In genomic region chr16:25017046-25017445, GRCm38 (mm10) we compare ENCODE assay signal across 17 mouse cellular contexts.
DNase-seq lines count a peak whose midpoint lies in the region; ATAC-seq and TF ChIP-seq lines count a peak whose summit lies in the region.
"Had no signal": no experiment of that assay in that cellular context is flagged by ENCODE, and none has a peak within 500 bp of the region (broad histone marks: within the 10 kb centered on the region; RNA-seq: fewer than 3 reads in every experiment).

No protein-coding gene starts in this region.

- TF ChIP-seq POLR2A in thymus, adult 2 months (IDR thresholded peaks at IDR 0.05; ENCODE audit: control insufficient read depth, extremely low read depth, insufficient read depth, low read length, poor library complexity): no peak

- peak overlapping the region; percentile 43; the same call in 1 of the 2 replicates for H3K27ac ChIP-seq in layer of hippocampus, adult 2 months
- peak overlapping the region; percentile 70; the same call in 1 of the 2 replicates for H3K27ac ChIP-seq in forebrain, embryonic 14.5 days (ENCODE audit: low read depth, low read length)
- H3K27ac ChIP-seq in neural tube, embryonic 15.5 days (replicated peaks): peak overlapping the region; percentile 39; the same call in 1 of the 2 replicates
- H3K27ac ChIP-seq in thymus, adult 2 months (ENCODE audit: control insufficient read depth, insufficient read depth, low read length): no peak overlapping the region
- H3K27ac ChIP-seq: neural tube, embryonic 12.5 days had no signal

- H3K9me3 ChIP-seq in forebrain, embryonic 14.5 days (replicated peaks; ENCODE audit: control insufficient read depth, low read length): no peaks in the 10 kb centered on the region
- no peaks in the 10 kb centered on the region for H3K9me3 ChIP-seq in neural tube, embryonic 15.5 days (replicated peaks)
- H3K9me3 ChIP-seq: embryonic facial prominence, embryonic 13.5 days; neural tube, embryonic 12.5 days had no signal

- H3K36me3 ChIP-seq in forebrain, embryonic 14.5 days (ENCODE audit: control insufficient read depth, insufficient read depth, low read length): no peaks in the 10 kb centered on the region
- H3K36me3 ChIP-seq in neural tube, embryonic 15.5 days: no peaks in the 10 kb centered on the region
- H3K36me3 ChIP-seq in thymus, adult 2 months (ENCODE audit: control insufficient read depth, insufficient read depth, low read length): no peaks in the 10 kb centered on the region
- H3K36me3 ChIP-seq: embryonic facial prominence, embryonic 13.5 days; neural tube, embryonic 12.5 days had no signal

- H3K4me1 ChIP-seq in forebrain, embryonic 14.5 days (ENCODE audit: control insufficient read depth, insufficient read depth, low read length): peaks cover 17% of the 10 kb centered on the region
- H3K4me1 ChIP-seq in neural tube, embryonic 15.5 days: peaks cover 9% of the 10 kb centered on the region; the same call in 1 of the 2 replicates
- no peaks in the 10 kb centered on the region for H3K4me1 ChIP-seq in thymus, adult 2 months (replicated peaks; ENCODE audit: control insufficient read depth, insufficient read depth, low read length)

- DNase-seq in cerebellum, postnatal 10 days: peak; percentile 13 to 25
- DNase-seq in cerebellum, postnatal 14 days: no peak
- no peak for DNase-seq in layer of hippocampus, adult 2 months (ENCODE audit: low spot score in 2 of 2)
- no peak for DNase-seq in layer of hippocampus, adult 9-10 months (ENCODE audit: low spot score)
- no peak for DNase-seq in forebrain, embryonic 14.5 days (ENCODE audit: low spot score)
- DNase-seq in thymus, adult 2 months: no peak
- no peak for DNase-seq in thymus, postnatal 4 days
- DNase-seq: adrenal gland, adult 8-10 months; gastrocnemius, postnatal 36 days; liver; lung, postnatal 36 days; spleen, adult 18-20 months; thymus, postnatal 36 days had no signal

- H3K9ac ChIP-seq in forebrain, embryonic 14.5 days (ENCODE audit: low read length): no peak overlapping the region
- no peak overlapping the region for H3K9ac ChIP-seq in neural tube, embryonic 15.5 days (replicated peaks)
- H3K9ac ChIP-seq: embryonic facial prominence, embryonic 13.5 days; lung, embryonic 14.5 days; neural tube, embryonic 12.5 days had no signal

- H3K27me3 ChIP-seq in forebrain, embryonic 14.5 days (replicated peaks; ENCODE audit: control insufficient read depth, insufficient read depth, low read length): no peaks in the 10 kb centered on the region
- H3K27me3 ChIP-seq in neural tube, embryonic 15.5 days (replicated peaks): no peaks in the 10 kb centered on the region
- no peaks in the 10 kb centered on the region for H3K27me3 ChIP-seq in thymus, adult 2 months (ENCODE audit: control insufficient read depth, insufficient read depth, low read length)
- H3K27me3 ChIP-seq: embryonic facial prominence, embryonic 13.5 days; neural tube, embryonic 12.5 days had no signal

- TF ChIP-seq CTCF in layer of hippocampus, adult 2 months (conservative IDR thresholded peaks at IDR 0.05): no peak
- TF ChIP-seq CTCF in thymus, adult 2 months (IDR thresholded peaks at IDR 0.05; ENCODE audit: borderline replicate concordance, control insufficient read depth, extremely low read depth, insufficient read depth, low read length, poor library complexity): no peak

- ATAC-seq in forebrain, embryonic 14.5 days: no peak; the same call in 1 of the 2 replicates
- ATAC-seq in neural tube, embryonic 15.5 days (ENCODE audit: low FRiP score): no peak

- no peak overlapping the region for H3K4me2 ChIP-seq in forebrain, embryonic 14.5 days (ENCODE audit: low read length)
- H3K4me2 ChIP-seq in neural tube, embryonic 15.5 days: no peak overlapping the region
- H3K4me2 ChIP-seq: embryonic facial prominence, embryonic 13.5 days; lung, embryonic 14.5 days; neural tube, embryonic 12.5 days had no signal

- no peak overlapping the region for H3K4me3 ChIP-seq in layer of hippocampus, adult 2 months
- H3K4me3 ChIP-seq in forebrain, embryonic 14.5 days (ENCODE audit: low read depth, low read length): no peak overlapping the region
- no peak overlapping the region for H3K4me3 ChIP-seq in neural tube, embryonic 15.5 days (replicated peaks)
- no peak overlapping the region for H3K4me3 ChIP-seq in thymus, adult 2 months (ENCODE audit: control insufficient read depth, insufficient read depth, low read length)
- H3K4me3 ChIP-seq: embryonic facial prominence, embryonic 13.5 days; neural tube, embryonic 12.5 days had no signal

Comparison
In these comparisons a context has a peak if more than half of its experiments do, and no peak if none do; other contexts are left out.
1. DNase-seq: peak in cerebellum, postnatal 10 days (2 of 2); none in cerebellum, postnatal 14 days (0 of 2), layer of hippocampus, adult 2 months (0 of 2), layer of hippocampus, adult 9-10 months (single experiment), forebrain, embryonic 14.5 days (single experiment), thymus, adult 2 months (single experiment) and thymus, postnatal 4 days (single experiment).